Mouse (Mus musculus): ENCODE measurements around the gene Aldoart2. TPM values are rescaled to one million over a fixed set of nuclear protein-coding genes. Genes with fewer than 3 reads are reported as not detected.

Gene Aldoart2
- not detected for polyA plus RNA-seq (2014; fragmentation: Illumina TruSeq; extraction: RNeasy Lipid Tissue Mini Kit (QIAGEN cat#74804); ENCODE audit: low read depth, low replicate concordance)

DNA sequence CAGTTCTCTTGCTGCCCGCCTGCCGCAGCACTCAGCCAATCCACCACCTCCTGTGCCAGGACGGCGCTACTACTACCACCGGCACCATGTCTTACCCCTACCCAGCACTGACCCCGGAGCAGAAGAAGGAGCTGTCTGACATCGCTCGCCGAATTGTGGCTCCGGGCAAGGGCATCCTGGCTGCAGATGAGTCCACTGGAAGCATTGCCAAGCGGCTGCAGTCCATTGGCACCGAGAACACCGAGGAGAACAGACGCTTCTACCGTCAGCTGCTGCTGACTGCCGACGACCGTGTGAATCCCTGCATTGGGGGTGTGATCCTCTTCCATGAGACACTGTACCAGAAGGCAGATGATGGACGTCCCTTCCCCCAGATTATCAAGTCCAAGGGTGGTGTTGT is at the start of gene Aldoart2:
Gene Aldoart2, plus strand, starts transcription at position 34 of the 400 bp plus-strand sequence.

DNA sequence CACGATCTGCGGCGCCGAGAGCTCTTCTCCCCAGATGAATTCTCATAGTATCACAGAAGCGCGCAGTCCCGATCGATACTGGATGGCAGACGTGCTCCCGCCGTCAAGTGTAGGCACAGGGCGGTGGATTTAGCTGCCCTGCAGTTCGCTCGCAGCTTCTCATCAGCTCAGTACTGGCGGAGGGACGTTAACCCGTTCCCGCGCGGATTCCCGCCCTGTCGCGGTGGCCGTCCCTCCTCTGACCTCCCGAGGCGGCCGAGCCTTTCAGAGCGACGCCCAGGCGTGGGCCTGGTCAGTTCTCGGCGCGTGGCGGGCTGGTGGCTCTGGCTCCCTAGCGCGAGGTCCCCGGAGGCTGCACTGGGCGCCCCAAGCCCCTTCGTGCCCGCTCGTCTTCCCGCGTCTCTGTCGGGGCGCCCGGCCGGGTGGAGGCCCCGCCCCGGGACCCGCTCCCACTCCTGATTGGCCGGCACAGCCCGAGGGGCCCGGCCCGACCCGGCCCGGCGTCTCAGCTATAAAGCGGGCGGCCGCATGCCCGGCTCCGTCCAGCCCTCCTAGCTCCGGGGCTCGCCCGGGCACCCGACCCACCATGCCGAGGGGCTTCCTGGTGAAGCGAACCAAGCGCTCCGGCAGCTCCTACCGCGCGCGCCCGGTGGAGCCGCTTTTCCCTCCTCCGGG is 34.0 kb downstream of the Aldoart2 start, which contains the start of gene Insm2:
Gene Insm2, plus strand, starts transcription at position 541 of the 675 bp plus-strand sequence.

Other genes starting within 250 kb of the Aldoart2 start
- 219 TPM for gene Psma6, start 181.0 kb upstream of the Aldoart2 start, polyA plus RNA-seq (2014; fragmentation: Illumina TruSeq; extraction: RNeasy Lipid Tissue Mini Kit (QIAGEN cat#74804); ENCODE audit: low read depth, low replicate concordance)
- gene Nfkbia, start 72.6 kb upstream of the Aldoart2 start, polyA plus RNA-seq (2014; fragmentation: Illumina TruSeq; extraction: RNeasy Lipid Tissue Mini Kit (QIAGEN cat#74804); ENCODE audit: low read depth, low replicate concordance): 50.9 TPM
- not detected for gene Insm2, start 34.2 kb downstream of the Aldoart2 start, polyA plus RNA-seq (2014; fragmentation: Illumina TruSeq; extraction: RNeasy Lipid Tissue Mini Kit (QIAGEN cat#74804); ENCODE audit: low read depth, low replicate concordance)

Data from heart, adult 10 weeks (tissue).